Mouse (Mus musculus) ovary, postnatal 10 days (tissue): Measurements from ENCODE around the gene Adamtsl3.

Experiments
- DNase-seq: peaks from one replicate; pipeline ENCODE4 v3.0.0; 2022; ENCODE audit warnings: low spot score

Adamtsl3 gene

GRCm38 (mm10) chr7:82335211-82336121 is at the start of gene Adamtsl3:
Gene Adamtsl3, plus strand, starts transcription at chr7:82335694.
- peak; percentile 5 for DNase-seq

DNA sequence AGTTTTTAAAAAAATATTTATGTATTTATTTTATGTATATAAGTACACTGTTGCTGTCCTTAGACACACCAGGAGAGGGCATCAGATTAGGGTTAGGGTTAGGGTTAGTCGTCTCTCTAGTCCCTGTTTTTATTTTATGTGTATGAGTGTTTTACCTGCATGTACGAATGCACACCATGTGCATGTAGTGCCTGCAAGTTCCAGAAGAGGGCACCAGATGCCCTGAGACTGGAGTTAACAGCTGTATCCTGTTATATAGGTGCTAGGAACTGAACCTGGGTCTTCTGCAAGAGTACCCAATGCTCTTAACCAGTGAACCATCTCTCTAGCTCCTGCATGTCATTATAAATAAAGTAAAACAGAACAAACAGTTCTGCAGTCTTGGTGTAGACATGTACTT is 48.3 kb upstream of the Adamtsl3 start:
- no peak for DNase-seq

DNA sequence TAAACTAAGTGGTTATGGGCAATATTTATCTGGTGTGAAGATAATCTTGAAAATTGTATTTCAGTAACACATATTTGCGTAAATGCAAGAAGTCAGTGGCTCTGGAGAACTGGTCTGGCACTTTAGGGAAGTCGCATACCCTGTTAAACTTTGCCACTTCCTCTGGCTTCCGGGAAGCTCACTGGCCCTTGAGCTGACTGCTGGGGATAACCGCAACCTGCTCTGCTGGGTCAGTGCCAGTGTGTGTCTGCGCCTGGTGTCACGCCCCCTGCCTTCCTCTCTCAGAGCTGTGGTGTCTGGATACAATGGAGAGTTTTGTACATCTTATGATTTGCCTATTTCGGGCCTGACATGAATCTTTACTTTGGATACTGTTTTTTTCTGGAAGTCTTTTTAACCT is 42.1 kb upstream of the Adamtsl3 start:
- no peak for DNase-seq

- no peak for DNase-seq
These were observed 41.4 kb upstream of the Adamtsl3 start for GRCm38 (mm10) chr7:82294083-82294482.

- DNase-seq: no peak
These were observed 40.9 kb upstream of the Adamtsl3 start for GRCm38 (mm10) chr7:82294611-82295010.

DNA sequence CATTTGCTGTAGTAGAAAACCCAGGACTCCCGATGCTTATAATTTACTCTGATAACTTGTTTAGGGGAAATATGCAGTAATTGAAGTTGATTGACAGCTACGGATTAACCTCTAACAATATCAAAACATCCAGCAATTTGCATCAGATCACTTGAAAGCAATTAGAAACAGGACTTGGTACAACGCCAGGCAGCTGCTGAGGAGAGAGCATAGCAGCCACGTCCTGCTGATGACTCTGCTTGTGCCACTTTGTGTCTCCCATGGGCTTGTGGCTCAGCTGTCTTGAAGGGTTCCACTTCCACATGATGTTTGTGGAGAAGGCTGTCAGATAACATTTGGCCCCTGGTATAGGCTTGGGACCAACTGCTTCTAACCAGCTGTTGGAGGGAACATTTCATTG is 27.1 kb upstream of the Adamtsl3 start:
- no peak for DNase-seq

DNA sequence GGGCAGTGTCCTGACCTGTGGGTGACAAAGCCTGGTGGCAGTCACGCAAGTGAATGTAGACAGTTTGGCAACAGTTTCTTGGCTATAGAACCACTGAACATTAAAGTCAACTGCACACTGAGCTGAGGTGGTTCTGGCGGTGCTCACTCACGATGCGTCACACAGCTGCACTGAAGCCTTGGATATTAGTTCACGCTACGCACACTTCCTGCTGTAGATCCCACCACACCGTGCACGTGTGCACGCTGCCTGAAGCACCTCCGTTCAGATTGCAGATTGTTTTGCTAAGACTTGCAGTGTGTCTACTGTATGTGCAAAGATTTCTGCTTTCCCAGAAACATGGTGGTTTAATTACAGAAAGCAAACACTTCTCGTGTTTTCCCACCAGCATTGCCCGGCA is 17.0 kb upstream of the Adamtsl3 start:
- DNase-seq: no peak

DNA sequence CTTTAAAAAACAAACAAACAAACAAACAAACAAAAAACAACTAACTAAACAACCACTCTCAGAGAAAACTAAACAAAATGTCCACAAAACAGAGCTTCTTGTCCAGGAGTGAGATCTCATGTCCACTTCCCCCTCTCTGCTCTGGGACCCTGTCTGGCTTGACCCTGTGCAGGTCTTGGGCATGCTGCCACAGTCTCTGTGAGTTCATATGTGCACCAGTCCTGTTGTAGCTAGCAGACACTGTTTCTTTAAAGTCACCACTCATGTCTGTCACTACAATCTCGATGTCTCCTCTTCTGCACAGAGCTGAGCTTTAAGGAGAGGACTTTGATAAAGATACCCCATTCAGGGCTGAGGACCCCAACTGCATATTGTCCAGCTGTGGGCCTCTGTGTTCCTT is 8.9 kb upstream of the Adamtsl3 start:
- no peak for DNase-seq

DNA sequence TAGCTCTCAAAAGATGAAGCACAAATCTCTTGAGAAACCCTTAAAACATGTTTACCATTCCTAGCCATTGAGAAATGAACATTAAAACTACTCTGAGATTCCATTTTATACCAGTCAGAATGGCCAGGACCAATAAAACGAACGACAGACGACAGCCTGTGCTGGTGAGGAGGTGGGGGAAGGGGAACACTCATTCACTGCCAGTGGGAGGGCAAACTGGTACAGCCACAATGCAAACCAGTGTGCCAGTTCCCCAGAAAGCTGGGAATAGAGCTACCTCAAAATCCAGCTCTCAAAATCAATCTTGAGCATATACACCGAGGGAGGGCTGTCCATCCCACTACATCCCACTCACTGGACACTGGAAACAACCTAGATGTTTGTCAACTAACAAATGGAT is 8.3 kb upstream of the Adamtsl3 start:
- no peak for DNase-seq

- DNase-seq: no peak
These were observed 7.6 kb upstream of the Adamtsl3 start for GRCm38 (mm10) chr7:82327881-82328280.

DNA sequence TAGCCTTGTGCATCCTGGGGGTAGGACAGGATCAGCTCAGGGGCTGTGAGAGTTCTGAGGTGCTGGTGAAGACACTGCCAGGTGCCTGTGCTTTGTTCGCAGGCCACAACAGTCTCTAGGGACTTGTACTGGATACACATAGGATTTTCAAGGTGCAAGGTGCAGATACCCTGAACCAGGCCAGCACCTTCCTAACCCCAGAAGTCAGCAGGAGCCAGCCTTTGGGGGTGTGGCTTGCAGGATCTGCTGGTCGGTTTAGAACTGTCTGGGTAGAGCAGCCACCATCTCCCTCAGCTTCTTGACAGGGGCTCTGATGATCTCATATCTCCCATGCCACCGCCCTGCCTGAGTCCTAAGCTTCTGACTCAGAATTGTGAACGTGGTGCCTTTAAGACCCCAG is 5.7 kb upstream of the Adamtsl3 start:
- no peak for DNase-seq

DNA sequence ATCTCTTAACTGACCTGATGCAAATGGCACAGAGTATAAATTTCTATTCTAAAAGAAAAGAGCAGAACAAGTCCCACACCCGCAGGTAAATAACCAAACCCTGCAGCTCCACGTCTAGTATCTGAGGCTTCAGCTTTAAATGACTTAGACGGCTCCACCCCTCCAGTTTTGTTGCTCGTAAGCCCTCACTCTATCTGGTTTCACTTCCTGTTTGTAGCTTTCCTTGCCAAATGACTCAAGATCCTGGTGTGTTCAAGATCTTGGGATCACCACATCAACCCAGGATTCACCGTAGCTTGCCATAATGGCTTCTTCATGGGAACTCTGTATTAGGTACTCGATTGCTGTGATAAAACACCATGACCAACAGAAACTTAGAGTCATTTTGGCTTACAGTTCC is 4.6 kb upstream of the Adamtsl3 start:
- DNase-seq: no peak

GRCm38 (mm10) chr7:82334000-82334399 is 1.5 kb upstream of the Adamtsl3 start:
- DNase-seq: no peak

DNA sequence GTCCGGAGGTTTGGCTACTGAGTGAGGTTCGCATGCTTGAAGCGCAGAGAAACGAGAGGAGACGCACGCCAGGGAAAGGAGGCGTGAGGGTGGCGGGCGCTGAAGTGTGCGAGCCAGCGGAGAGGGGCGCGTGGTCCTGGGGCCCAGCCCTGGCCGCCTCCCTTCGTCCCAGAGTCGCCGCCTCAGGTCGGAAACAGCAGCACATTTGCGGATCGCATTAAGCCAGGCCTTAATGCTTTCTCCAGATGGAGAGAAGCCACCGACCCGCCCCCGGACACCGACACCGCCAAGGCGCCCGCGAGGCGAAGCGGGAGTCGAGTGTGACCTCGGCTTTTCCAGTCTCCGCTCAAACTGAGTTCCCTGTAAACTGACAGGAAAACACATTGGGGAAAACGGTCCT is 638 bp downstream of the Adamtsl3 start:
- DNase-seq: peak; percentile 14

DNA sequence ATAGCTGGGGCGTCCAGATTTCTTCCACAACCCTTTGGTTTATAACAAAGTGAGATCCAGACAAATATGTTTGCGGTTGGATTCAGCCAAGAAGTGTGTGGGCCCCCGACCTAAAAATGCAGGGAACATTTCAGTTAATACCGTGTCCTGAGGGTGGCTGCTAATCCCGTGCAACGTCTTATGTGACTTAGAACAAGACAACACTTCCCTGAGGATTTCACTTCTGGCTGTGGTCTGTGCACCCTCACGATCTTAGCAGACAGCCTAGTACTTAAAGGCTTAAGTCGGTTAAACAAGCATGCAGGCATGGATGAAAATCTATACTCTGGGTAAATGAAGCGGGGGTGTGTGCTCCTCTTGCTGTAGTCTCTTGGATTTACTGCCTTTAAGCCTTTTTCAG is 2.6 kb downstream of the Adamtsl3 start:
- DNase-seq: no peak

- no peak for DNase-seq
These were observed 3.0 kb downstream of the Adamtsl3 start for GRCm38 (mm10) chr7:82338532-82338931.

DNA sequence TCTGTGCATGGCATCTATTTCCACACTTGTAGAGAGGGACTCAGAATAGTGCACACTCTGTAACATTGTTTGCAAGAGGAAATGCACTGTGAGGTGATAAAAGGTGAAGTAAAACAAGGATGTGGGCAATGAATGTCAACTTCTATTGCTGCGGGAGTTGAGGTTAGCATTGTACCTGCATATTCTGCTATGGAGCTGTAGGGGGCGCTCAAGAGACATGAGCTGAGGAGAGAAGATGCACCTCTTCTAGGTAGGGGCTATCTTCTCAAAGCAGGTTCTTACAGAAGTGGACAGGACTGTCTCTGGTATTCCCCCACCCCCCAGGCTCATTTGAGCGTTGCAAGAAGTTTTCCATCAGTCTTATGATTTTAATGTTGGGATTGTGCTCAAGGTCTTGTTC is 3.7 kb downstream of the Adamtsl3 start:
- DNase-seq: no peak

DNA sequence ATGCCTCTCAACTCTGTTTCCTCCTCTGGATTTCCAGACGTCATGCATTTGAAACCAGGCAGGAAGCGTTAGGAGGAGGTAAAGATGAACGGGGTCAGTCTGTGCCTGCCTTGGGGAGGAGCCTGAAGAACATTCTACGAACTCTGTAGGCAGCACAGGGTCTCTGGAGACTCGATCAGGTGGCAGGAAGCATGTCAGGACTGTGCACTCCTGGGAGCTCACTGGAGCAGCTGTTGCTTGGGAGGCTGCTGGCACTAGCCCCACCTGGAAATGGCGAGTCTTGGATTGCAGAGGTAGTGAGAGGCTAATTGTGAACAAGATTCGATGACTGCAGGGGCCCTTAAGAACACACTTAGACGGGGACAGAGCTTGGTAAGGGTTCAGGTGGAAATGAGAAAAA is 6.0 kb downstream of the Adamtsl3 start:
- no peak for DNase-seq

DNA sequence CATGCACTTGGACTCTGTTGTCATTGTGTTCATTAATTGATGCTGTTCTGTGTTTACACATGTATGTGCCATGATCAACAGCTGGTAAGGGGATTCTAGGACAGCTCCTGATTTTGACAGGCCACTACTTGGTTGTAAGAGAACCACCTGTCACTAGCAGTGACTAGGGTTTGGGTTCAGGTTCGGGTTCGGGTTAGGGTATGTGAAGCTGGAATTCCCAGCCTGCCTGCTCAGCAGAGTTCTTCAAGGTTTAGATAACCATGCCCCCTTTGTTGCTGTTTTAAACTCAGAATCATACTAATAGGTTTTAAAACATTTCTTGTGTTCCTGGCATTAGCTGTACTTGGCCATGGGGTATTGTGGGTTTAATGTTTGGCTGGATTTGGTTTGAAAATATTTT is 11.2 kb downstream of the Adamtsl3 start:
- DNase-seq: no peak

GRCm38 (mm10) chr7:82349796-82350195 is 14.3 kb downstream of the Adamtsl3 start:
- no peak for DNase-seq

DNA sequence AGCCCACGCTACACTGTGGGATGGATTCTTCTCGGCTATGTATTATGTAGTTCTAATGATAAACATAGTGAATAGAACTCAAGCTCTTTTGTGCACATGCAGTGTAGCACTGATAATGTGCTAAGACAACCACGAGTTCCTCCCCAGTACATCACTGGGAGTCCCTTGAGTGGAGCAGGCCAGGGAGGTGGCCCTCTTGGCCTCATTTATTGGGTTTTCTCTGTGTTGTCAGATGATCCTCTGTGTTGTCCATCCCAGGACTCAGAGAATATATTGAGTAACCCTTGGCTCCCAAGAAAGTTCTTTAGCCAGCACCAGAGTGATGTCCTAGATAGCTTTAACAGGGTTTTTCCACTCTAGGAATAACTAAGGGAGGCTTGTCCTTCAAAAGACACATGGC is 14.9 kb downstream of the Adamtsl3 start:
- no peak for DNase-seq

GRCm38 (mm10) chr7:82359146-82359545 is 23.7 kb downstream of the Adamtsl3 start:
- no peak for DNase-seq

DNA sequence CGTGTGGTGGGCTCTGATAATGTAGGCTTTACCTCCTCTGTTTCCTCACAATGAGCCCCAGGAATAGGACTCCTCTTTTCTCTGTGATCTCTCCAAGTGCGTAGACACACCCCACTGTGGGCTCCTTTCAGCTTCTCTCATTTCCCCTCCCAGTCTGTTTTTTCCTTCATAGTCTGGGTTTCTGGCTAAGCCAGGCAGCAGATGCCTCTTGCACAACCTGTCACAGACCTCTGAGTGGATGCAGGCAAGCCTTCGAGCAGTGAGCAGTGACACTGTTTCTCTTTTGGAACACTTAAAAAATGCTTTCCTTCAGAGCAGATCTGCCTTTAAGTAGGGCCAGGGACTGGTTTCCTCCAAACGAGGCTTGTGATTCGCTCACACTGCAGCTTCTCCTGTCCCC is 24.2 kb downstream of the Adamtsl3 start:
- DNase-seq: no peak

DNA sequence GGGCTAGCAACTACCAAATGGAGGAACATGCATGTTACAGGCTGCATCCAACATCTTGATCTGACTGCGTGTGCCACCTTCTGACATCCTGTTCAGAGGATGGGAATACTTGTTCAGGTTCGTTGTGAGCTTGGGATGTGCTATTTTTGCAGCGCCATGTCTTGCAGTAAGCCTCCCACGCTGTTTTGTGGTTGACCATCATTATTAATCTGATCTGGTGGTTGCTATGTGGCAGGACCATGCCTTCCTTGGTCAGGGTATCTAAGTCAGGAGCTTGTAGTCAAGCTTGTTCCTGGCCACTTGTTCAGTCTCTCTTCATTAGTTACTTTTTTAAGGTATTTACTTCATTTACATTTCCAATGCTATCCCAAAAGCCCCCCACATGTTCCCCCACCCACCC is 24.7 kb downstream of the Adamtsl3 start:
- DNase-seq: no peak
